Mouse (Mus musculus): ENCODE measurements at regions not wholly inside any gene's neighbourhood (a gene's known extent, or its start where the extent isn't known, plus 50 kb on each side); places are given as distances from the start of the nearest gene placed in this dataset.

GRCm38 (mm10) chr14:62053004-62053403, 239.4 kb upstream of the Rnaseh2b start:
- no peak for DNase-seq (ENCODE audit: low spot score in 2 of 2)

GRCm38 (mm10) chr14:62057096-62057495, 235.3 kb upstream of the Rnaseh2b start:
- DNase-seq (ENCODE audit: low spot score in 2 of 2), result no peak

- DNase-seq (ENCODE audit: low spot score in 2 of 2), result no peak
These were observed 234.3 kb upstream of the Rnaseh2b start for GRCm38 (mm10) chr14:62058100-62058499.

- DNase-seq (ENCODE audit: low spot score in 2 of 2), result no peak
These were observed 221.2 kb upstream of the Rnaseh2b start for GRCm38 (mm10) chr14:62071140-62071539.

- no peak for DNase-seq (ENCODE audit: low spot score in 2 of 2)
These were observed 208.3 kb upstream of the Rnaseh2b start for GRCm38 (mm10) chr14:62084047-62084446.

- DNase-seq (ENCODE audit: low spot score in 2 of 2), result no peak
These were observed 204.2 kb upstream of the Rnaseh2b start for GRCm38 (mm10) chr14:62088174-62088573.

GRCm38 (mm10) chr14:62117532-62117931, 174.9 kb upstream of the Rnaseh2b start:
- no peak for DNase-seq (ENCODE audit: low spot score in 2 of 2)

GRCm38 (mm10) chr14:62118542-62118953, 173.8 kb upstream of the Rnaseh2b start:
- no peak for DNase-seq (ENCODE audit: low spot score in 2 of 2)

- no peak for DNase-seq (ENCODE audit: low spot score in 2 of 2)
These were observed 163.5 kb upstream of the Rnaseh2b start for GRCm38 (mm10) chr14:62128918-62129317.

- no peak for DNase-seq (ENCODE audit: low spot score in 2 of 2)
These were observed 160.0 kb upstream of the Rnaseh2b start for GRCm38 (mm10) chr14:62132353-62132816.

GRCm38 (mm10) chr14:62137981-62138380, 154.4 kb upstream of the Rnaseh2b start:
- no peak for DNase-seq (ENCODE audit: low spot score in 2 of 2)

- no peak for DNase-seq (ENCODE audit: low spot score in 2 of 2)
These were observed 147.9 kb upstream of the Rnaseh2b start for GRCm38 (mm10) chr14:62144385-62145030.

- DNase-seq (ENCODE audit: low spot score in 2 of 2), result no peak
These were observed 135.2 kb upstream of the Rnaseh2b start for GRCm38 (mm10) chr14:62157038-62157716.

- DNase-seq (ENCODE audit: low spot score in 2 of 2), result no peak
These were observed 132.7 kb upstream of the Rnaseh2b start for GRCm38 (mm10) chr14:62159690-62160089.

- DNase-seq (ENCODE audit: low spot score in 2 of 2), result no peak
These were observed 129.1 kb upstream of the Rnaseh2b start for GRCm38 (mm10) chr14:62163120-62163796.

- DNase-seq (ENCODE audit: low spot score in 2 of 2), result no peak
These were observed 127.5 kb upstream of the Rnaseh2b start for GRCm38 (mm10) chr14:62164918-62165317.

GRCm38 (mm10) chr14:62166006-62166405, 126.4 kb upstream of the Rnaseh2b start:
- no peak for DNase-seq (ENCODE audit: low spot score in 2 of 2)

- DNase-seq (ENCODE audit: low spot score in 2 of 2), result no peak
These were observed 125.8 kb upstream of the Rnaseh2b start for GRCm38 (mm10) chr14:62166596-62166995.

GRCm38 (mm10) chr14:62167090-62167489, 125.3 kb upstream of the Rnaseh2b start:
- DNase-seq (ENCODE audit: low spot score in 2 of 2), result no peak

- DNase-seq (ENCODE audit: low spot score in 2 of 2), result no peak
These were observed 123.7 kb upstream of the Rnaseh2b start for GRCm38 (mm10) chr14:62168711-62169110.

GRCm38 (mm10) chr14:62170385-62170784, 122.0 kb upstream of the Rnaseh2b start:
- no peak for DNase-seq (ENCODE audit: low spot score in 2 of 2)
